Mouse (Mus musculus) testis, adult 2 months (tissue): ENCODE measurements around the gene Abi3. TPM values are rescaled to one million over a fixed set of nuclear protein-coding genes. Genes with fewer than 3 reads are reported as not detected.

Source experiments
- H3K27ac ChIP-seq: fragments of 200-500 bp; 2 replicates; pipeline ENCODE4 v1.5.1; 2012; ENCODE audit warnings: low read depth, low read length; ENCODE audit not compliant: control insufficient read depth, insufficient read depth
- H3K27me3 ChIP-seq: fragments of 200-500 bp; 2 replicates; pipeline ENCODE4 v1.6.1; 2012; ENCODE audit warnings: mild to moderate bottlenecking, low read length, moderate library complexity; ENCODE audit not compliant: control insufficient read depth, insufficient read depth
- H3K36me3 ChIP-seq: fragments of 200-500 bp; 2 replicates; pipeline ENCODE4 v1.6.1; 2012; ENCODE audit warnings: mild to moderate bottlenecking, low read length; ENCODE audit not compliant: control insufficient read depth, insufficient read depth
- H3K4me1 ChIP-seq: fragments of 200-500 bp; 2 replicates; pipeline ENCODE4 v1.6.1; 2012; ENCODE audit warnings: low read length; ENCODE audit not compliant: control insufficient read depth, insufficient read depth
- H3K4me3 ChIP-seq: fragments of 200-500 bp; 2 replicates; pipeline ENCODE4 v1.5.1; 2012; ENCODE audit warnings: low read depth, mild to moderate bottlenecking, low read length, moderate library complexity, mixed read lengths; ENCODE audit not compliant: control insufficient read depth
- CTCF ChIP-seq: fragments of 200-500 bp; IDR thresholded peaks from 2 replicates; pipeline ENCODE4 v1.5.1; 2012; ENCODE audit warnings: low read depth, mild to moderate bottlenecking, inconsistent platforms, low read length, moderate library complexity; ENCODE audit not compliant: control insufficient read depth, insufficient read depth, insufficient replicate concordance
- POLR2A ChIP-seq: fragments of 200-500 bp; IDR thresholded peaks from 2 replicates; pipeline ENCODE4 v1.6.1; 2012; ENCODE audit warnings: low read depth, mild to moderate bottlenecking, inconsistent platforms, low read length, moderate library complexity; ENCODE audit not compliant: control insufficient read depth
- polyA plus RNA-seq: library from polyadenylated mRNA; depleted of rRNA; stranded (reverse); fragments of >200 nt; gene quantifications from 2 replicates; pipeline ENCODE4 v1.2.3, GENCODE M21; 2012; rRNA removed

The Abi3 gene
- polyA plus RNA-seq, 1 experiment = 0.93 TPM

- no peak for TF ChIP-seq POLR2A
- no peak for TF ChIP-seq CTCF
- Histone ChIP-seq H3K27ac (no peak overlapping the region), H3K36me3 (no peaks in the 10 kb centered on the region), H3K4me1 (no peaks in the 10 kb centered on the region; the same call in none of the 2 replicates), H3K27me3 (no peaks in the 10 kb centered on the region), H3K4me3 (no peak overlapping the region)
These were observed 60.7 kb downstream of the Abi3 start for GRCm38 (mm10) chr11:95781557-95781956.

- no peak overlapping the region for H3K4me3 ChIP-seq
- TF ChIP-seq POLR2A (no peak), CTCF (no peak)
These were observed 61.8 kb downstream of the Abi3 start for GRCm38 (mm10) chr11:95780480-95780879.

More at GRCm38 (mm10) chr11:95780480-95780879, 61.8 kb downstream of the Abi3 start:
- no peaks in the 10 kb centered on the region; the same call in 1 of the 2 replicates for H3K4me1 ChIP-seq
- no peaks in the 10 kb centered on the region for H3K27me3 ChIP-seq
- no peaks in the 10 kb centered on the region for H3K36me3 ChIP-seq
- H3K27ac ChIP-seq = no peak overlapping the region

Other genes with a start within 250 kb of the Abi3 start
- gene Phb, start 175.5 kb downstream of the Abi3 start, polyA plus RNA-seq = 19.3 and 21.5 TPM in 2 replicates
- 11.2 and 11.8 TPM in 2 replicates for gene Zfp652, start 129.8 kb downstream of the Abi3 start, polyA plus RNA-seq
- gene B130006D01Rik, start 118.9 kb downstream of the Abi3 start, polyA plus RNA-seq = 0.08 and 0.09 TPM in 2 replicates
- 371 and 441 TPM in 2 replicates for gene Phospho1, start 18.0 kb downstream of the Abi3 start, polyA plus RNA-seq
- 0.41 and 0.49 TPM in 2 replicates for gene Gngt2, start 5.3 kb downstream of the Abi3 start, polyA plus RNA-seq
- 0.35 and 0.77 TPM in 2 replicates for gene B4galnt2, start 72.4 kb upstream of the Abi3 start, polyA plus RNA-seq
- gene Igf2bp1, start 163.5 kb upstream of the Abi3 start, polyA plus RNA-seq = 6.5 and 8.1 TPM in 2 replicates
- gene Gip, start 182.1 kb upstream of the Abi3 start, polyA plus RNA-seq = 2.2 and 2.6 TPM in 2 replicates
- 51.8 and 56.4 TPM in 2 replicates for gene Snf8, start 192.4 kb upstream of the Abi3 start, polyA plus RNA-seq
- gene Ube2z, start 222.9 kb upstream of the Abi3 start, polyA plus RNA-seq = 19.1 and 21.2 TPM in 2 replicates
- gene Atp5g1, start 233.2 kb upstream of the Abi3 start, polyA plus RNA-seq = 234 and 248 TPM in 2 replicates